28 mouse cellular contexts compared by ENCODE assay signal in genomic region chr19:29542256-29542970, GRCm38 (mm10). TPM values are rescaled to one million over a fixed set of nuclear protein-coding genes. Genes with fewer than 3 reads are reported as not detected.
DNase-seq lines count a peak whose midpoint lies in the region; ATAC-seq and TF ChIP-seq lines count a peak whose summit lies in the region.
"Had no signal": no experiment of that assay in that cellular context is flagged by ENCODE, and none has a peak within 500 bp of the region (broad histone marks: within the 10 kb centered on the region; RNA-seq: fewer than 3 reads in every experiment).

No protein-coding gene starts in this region.

- 0 out of 2 replicates have a peak overlapping the region, but pooled peaks have one; percentile 13 for H3K27ac ChIP-seq in kidney, embryonic 15.5 days
- no peak overlapping the region for H3K27ac ChIP-seq in kidney, adult 2 months (ENCODE audit: insufficient read depth, low read depth, low read length)
- H3K27ac ChIP-seq: embryonic facial prominence, embryonic 12.5 days; heart, embryonic 15.5 days; hindbrain, embryonic 14.5 days; macrophage; midbrain, embryonic 15.5 days; neural tube, embryonic 12.5 days had no signal

- H3K4me1 ChIP-seq in kidney, embryonic 15.5 days, result no peaks in the 10 kb centered on the region
- 0 out of 2 replicates have a peak, but pooled peaks cover 2% of the 10 kb centered on the region for H3K4me1 ChIP-seq in kidney, adult 2 months (ENCODE audit: control insufficient read depth, insufficient read depth, low read length)
- H3K4me1 ChIP-seq: embryonic facial prominence, embryonic 12.5 days; heart, embryonic 15.5 days; midbrain, embryonic 15.5 days; neural tube, embryonic 12.5 days had no signal

- intact Hi-C loops in heart, postnatal 36 days (cut with DNase I), result no loop called here

- H3K9ac ChIP-seq in kidney, embryonic 15.5 days, result no peak overlapping the region
- H3K9ac ChIP-seq: embryonic facial prominence, embryonic 12.5 days; heart, embryonic 15.5 days; hindbrain, embryonic 14.5 days; liver, postnatal 0 days; midbrain, embryonic 15.5 days; neural tube, embryonic 12.5 days had no signal

- no peak overlapping the region for H3K4me3 ChIP-seq in kidney, embryonic 15.5 days (replicated peaks)
- no peak overlapping the region for H3K4me3 ChIP-seq in kidney, adult 2 months (ENCODE audit: insufficient read depth, low read depth, low read length)
- H3K4me3 ChIP-seq: embryonic facial prominence, embryonic 12.5 days; heart, embryonic 15.5 days; midbrain, embryonic 15.5 days; neural tube, embryonic 12.5 days had no signal

- TF ChIP-seq CTCF in kidney, adult 2 months (conservative IDR thresholded peaks at IDR 0.05; ENCODE audit: insufficient read depth, insufficient read length, low read depth, low read length), result no peak

- TF ChIP-seq POLR2A in kidney, adult 2 months (IDR thresholded peaks at IDR 0.05; ENCODE audit: low read depth, low read length), result no peak

- no peak for DNase-seq in kidney, adult 2 months
- peak; percentile 52 for DNase-seq in layer of hippocampus, adult 9-11 months
- DNase-seq in layer of hippocampus, postnatal 10 days (ENCODE audit: low spot score in 2 of 2), result no peak
- DNase-seq in right cerebral cortex, adult 18-20 months, result peak; percentile 31
- no peak for DNase-seq in right cerebral cortex, postnatal 4 days
- DNase-seq in heart, postnatal 36 days, result no peak
- DNase-seq: adrenal gland, adult 2 months; B cell, adult 2 months; cerebellum, adult 11-12 months; cerebellum, postnatal 10 days; heart, postnatal 4 days; kidney, adult 8-10 months; liver, postnatal 0 days; right cerebral cortex, postnatal 25 days; thymus, postnatal 14 days had no signal

- 49% methylated on average over 8 of the region's 8 CpGs for WGBS in kidney, embryonic 15.5 days
- 60% methylated on average over 8 of the region's 8 CpGs for WGBS in kidney, adult 2 months

- H3K9me3 ChIP-seq in kidney, embryonic 15.5 days (replicated peaks), result no peaks in the 10 kb centered on the region
- H3K9me3 ChIP-seq: embryonic facial prominence, embryonic 12.5 days; G1E; heart, embryonic 15.5 days; midbrain, embryonic 15.5 days; neural tube, embryonic 12.5 days had no signal

- no peaks in the 10 kb centered on the region for H3K36me3 ChIP-seq in kidney, embryonic 15.5 days
- no peaks in the 10 kb centered on the region for H3K36me3 ChIP-seq in kidney, adult 2 months (ENCODE audit: control insufficient read depth, insufficient read depth, low read length)
- H3K36me3 ChIP-seq: heart, embryonic 15.5 days; midbrain, embryonic 15.5 days; neural tube, embryonic 12.5 days had no signal

- H3K4me2 ChIP-seq in kidney, embryonic 15.5 days, result no peak overlapping the region
- H3K4me2 ChIP-seq: embryonic facial prominence, embryonic 12.5 days; heart, embryonic 15.5 days; hindbrain, embryonic 14.5 days; liver, embryonic 11.5 days; midbrain, embryonic 15.5 days; neural tube, embryonic 12.5 days had no signal

- no peaks in the 10 kb centered on the region for H3K27me3 ChIP-seq in kidney, embryonic 15.5 days
- no peaks in the 10 kb centered on the region for H3K27me3 ChIP-seq in kidney, adult 2 months (replicated peaks; ENCODE audit: control insufficient read depth, insufficient read depth, low read length)
- H3K27me3 ChIP-seq: CH12.LX; embryonic facial prominence, embryonic 12.5 days; heart, embryonic 15.5 days; midbrain, embryonic 15.5 days; neural tube, embryonic 12.5 days; Patski had no signal

- 0 out of 2 replicates have a peak, but pooled peaks have one; percentile 52 for ATAC-seq in kidney, embryonic 15.5 days (replicated peaks; ENCODE audit: low FRiP score)
- ATAC-seq: forebrain, embryonic 14.5 days; inflammation-experienced regulatory T-cells, adult 6 months; liver, postnatal 0 days; midbrain, embryonic 15.5 days; Patski had no signal

RNA-seq across cellular contexts. Expression of gene Ric1, which starts 20.3 kb away (rescaled TPM):
- polyA plus RNA-seq in kidney, embryonic 15.5 days (2015; fragmentation: Nextera tagmentation; extraction: Ambion mirVana), result 14.2 and 14.6 TPM in 2 replicates
- polyA plus RNA-seq in kidney, adult 2 months (2012; rRNA removed), result 8.9 and 10.4 TPM in 2 replicates
- total RNA-seq in layer of hippocampus, postnatal 10 days (2021), result 10 to 100 TPM; 44.0 to 49.7 TPM
- total RNA-seq in heart, postnatal 36 days (2021), result 10 to 100 TPM; 23.6 to 25.0 TPM

Comparison
In these comparisons a context has a peak if more than half of its experiments do, and no peak if none do; other contexts are left out.
1. DNase-seq: peak in layer of hippocampus, adult 9-11 months (single experiment) and right cerebral cortex, adult 18-20 months (single experiment); none in kidney, adult 2 months (single experiment), layer of hippocampus, postnatal 10 days (0 of 2), right cerebral cortex, postnatal 4 days (single experiment) and heart, postnatal 36 days (0 of 2).